Mouse (Mus musculus): ENCODE results near the gene Olfr91. TPM values are rescaled to one million over a fixed set of nuclear protein-coding genes. Genes with fewer than 3 reads are reported as not detected.
"Not testable (repeated sequence)": the region's sequence is repeated elsewhere in the genome, so short reads cannot be mapped to it uniquely, and the experiment has no call there.

Gene Olfr91
- not detected in 2 replicates for polyA plus RNA-seq (2015; fragmentation: Nextera tagmentation; extraction: Ambion mirVana)

DNA sequence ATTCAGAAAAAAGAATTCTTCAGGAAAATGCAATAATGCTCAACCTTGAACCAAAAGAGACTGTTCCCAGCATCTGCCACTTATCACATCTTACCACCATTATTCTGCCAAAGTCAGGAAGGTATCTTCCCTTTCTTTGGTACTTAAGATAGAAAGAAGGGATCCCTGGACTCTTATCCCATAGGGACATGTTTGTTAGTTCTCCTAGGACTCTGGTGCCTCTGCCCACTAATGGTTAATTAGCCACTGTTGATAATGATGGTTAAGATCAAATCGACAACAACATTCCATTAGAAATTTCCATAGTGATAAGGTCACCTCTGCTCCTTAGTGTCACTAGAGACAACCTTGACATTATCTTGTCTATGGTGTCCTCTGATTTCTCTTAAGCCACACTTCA lies at the start of gene Olfr91:
Olfr91 (minus strand) TSS at position 101 of the 400 bp plus-strand sequence.
- 93% methylated on average over 1 of the region's 1 CpGs for WGBS
- H3K4me3 ChIP-seq (replicated peaks): no peak within 1 kb of the TSS

DNA sequence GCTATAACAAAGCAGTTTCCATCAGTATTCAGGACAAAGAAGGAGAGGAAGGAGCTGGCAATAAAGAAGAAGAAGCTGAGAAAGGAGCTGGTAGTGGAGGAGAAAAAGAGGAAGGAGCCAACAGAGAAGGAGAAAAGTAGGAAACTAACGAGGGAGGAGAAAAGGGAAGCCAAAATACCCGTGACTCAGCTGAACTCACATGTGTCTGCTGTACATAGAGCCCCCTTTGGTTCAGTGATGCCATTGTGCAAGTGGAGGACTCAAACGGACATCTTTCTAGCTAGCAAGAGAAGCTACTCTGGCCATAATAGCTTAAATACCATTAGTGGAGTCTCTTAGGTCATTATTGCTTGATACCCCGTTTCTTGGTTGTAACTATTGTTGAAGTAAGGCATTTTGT lies 33.3 kb upstream of the Olfr91 start:
- H3K9ac ChIP-seq (replicated peaks); H3K27ac ChIP-seq; H3K36me3 ChIP-seq; ATAC-seq; H3K27me3 ChIP-seq; H3K4me1 ChIP-seq (replicated peaks); H3K9me3 ChIP-seq; H3K4me3 ChIP-seq (replicated peaks); H3K4me2 ChIP-seq (replicated peaks): not testable (repeated sequence)
- WGBS: 71% methylated on average over 4 of the region's 4 CpGs

More for the DNA sequence above, at the start of gene Olfr91:
- H3K4me1 ChIP-seq (replicated peaks): no peaks in the 10 kb centered on the region
- no peak within 1 kb of the TSS for H3K4me2 ChIP-seq (replicated peaks)
- no peaks in the 10 kb centered on the region for H3K27me3 ChIP-seq
- H3K9ac ChIP-seq (replicated peaks): no peak within 1 kb of the TSS
- H3K9me3 ChIP-seq: no peaks in the 10 kb centered on the region
- no peak within 1 kb of the TSS for H3K27ac ChIP-seq
- H3K36me3 ChIP-seq: no peaks in the 10 kb centered on the region
- ATAC-seq: no peak

GRCm38 (mm10) chr17:37119988-37120387 lies 21.9 kb upstream of the Olfr91 start, which contains the start of gene Olfr92:
Olfr92 (minus strand) TSS chr17:37120088.
- ATAC-seq: no peak
- 94% methylated on average over 2 of the region's 2 CpGs for WGBS
- Histone ChIP-seq H3K4me1 (replicated peaks) (no peaks in the 10 kb centered on the region), H3K27me3 (no peaks in the 10 kb centered on the region), H3K4me3 (replicated peaks) (no peak within 1 kb of the TSS), H3K4me2 (replicated peaks) (no peak within 1 kb of the TSS), H3K9ac (replicated peaks) (no peak within 1 kb of the TSS), H3K36me3 (no peaks in the 10 kb centered on the region), H3K9me3 (no peaks in the 10 kb centered on the region), H3K27ac (no peak within 1 kb of the TSS)

DNA sequence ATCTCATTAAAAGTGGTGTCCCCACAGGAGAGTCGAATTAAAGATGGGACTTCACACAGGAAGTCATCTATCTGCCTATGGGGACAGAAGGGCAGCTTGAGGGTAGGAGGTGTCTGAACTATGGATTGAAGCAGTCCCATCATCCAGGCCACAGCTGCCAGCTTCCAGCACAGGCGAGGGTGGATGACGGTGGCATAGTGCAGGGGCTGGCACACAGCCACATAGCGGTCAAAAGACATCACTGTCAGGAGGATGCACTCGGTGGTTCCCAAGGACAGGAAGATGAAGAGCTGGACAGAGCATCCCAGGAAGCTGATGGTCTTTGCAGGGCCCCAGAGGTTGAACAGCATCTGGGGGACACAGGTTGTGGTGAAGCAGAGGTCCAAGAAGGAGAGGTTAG lies 4.8 kb downstream of the Olfr91 start:
- no peaks in the 10 kb centered on the region for H3K36me3 ChIP-seq
- no peak overlapping the region for H3K9ac ChIP-seq (replicated peaks)
- H3K4me2 ChIP-seq (replicated peaks): no peak overlapping the region
- H3K9me3 ChIP-seq: no peaks in the 10 kb centered on the region
- no peak overlapping the region for H3K27ac ChIP-seq
- 77% methylated on average over 5 of the region's 5 CpGs for WGBS
- H3K4me3 ChIP-seq (replicated peaks): no peak overlapping the region
- no peaks in the 10 kb centered on the region for H3K4me1 ChIP-seq (replicated peaks)
- no peaks in the 10 kb centered on the region for H3K27me3 ChIP-seq
- ATAC-seq: no peak

DNA sequence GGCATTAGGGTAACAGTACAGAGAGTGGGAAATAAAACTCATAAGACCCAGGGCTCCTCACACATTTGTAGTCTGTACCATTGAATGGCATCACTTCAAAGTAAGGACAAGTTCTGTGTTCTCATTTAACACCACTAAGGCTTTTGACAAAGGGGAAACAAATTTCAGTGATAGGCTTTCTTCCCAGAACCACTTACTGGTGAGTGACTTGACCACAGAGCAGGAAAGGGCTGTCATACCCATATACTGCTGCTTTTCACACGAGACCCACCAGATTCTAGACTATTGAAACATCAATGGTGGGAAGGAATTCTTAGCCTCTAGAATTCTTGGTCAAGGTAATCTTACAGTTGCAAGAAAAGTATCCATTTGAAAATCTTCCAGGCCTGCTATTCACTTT lies 5.9 kb downstream of the Olfr91 start:
- H3K27me3 ChIP-seq: no peaks in the 10 kb centered on the region
- H3K4me1 ChIP-seq (replicated peaks): no peaks in the 10 kb centered on the region
- H3K36me3 ChIP-seq: no peaks in the 10 kb centered on the region
- 85% methylated on average over 1 of the region's 1 CpGs for WGBS
- H3K9ac ChIP-seq (replicated peaks): no peak overlapping the region
- H3K27ac ChIP-seq: no peak overlapping the region
- no peak overlapping the region for H3K4me2 ChIP-seq (replicated peaks)
- H3K4me3 ChIP-seq (replicated peaks): no peak overlapping the region
- no peak for ATAC-seq
- no peaks in the 10 kb centered on the region for H3K9me3 ChIP-seq

DNA sequence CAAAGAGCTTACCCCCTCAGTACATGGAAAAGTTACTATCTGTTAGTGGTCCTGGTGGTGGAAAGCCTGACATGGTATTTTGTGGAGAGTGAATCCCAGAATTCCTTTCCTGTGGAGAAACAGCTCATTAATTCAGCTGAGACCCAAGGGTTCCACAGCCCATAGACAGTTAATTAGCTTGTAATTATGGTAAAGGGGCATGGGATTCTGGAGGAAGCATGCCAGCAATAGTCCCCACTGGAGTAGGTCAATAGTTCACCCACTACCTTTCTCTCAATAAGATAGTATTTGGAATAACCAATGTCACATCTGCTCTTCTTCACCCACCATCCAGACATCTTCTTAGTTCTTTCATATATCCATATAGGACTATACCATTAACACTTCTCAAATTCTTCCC lies 9.7 kb downstream of the Olfr91 start, which contains the start of gene Olfr90:
Olfr90 (minus strand) TSS at position 101 of the 400 bp plus-strand sequence.
- no peak within 1 kb of the TSS for H3K4me3 ChIP-seq (replicated peaks)
- no peaks in the 10 kb centered on the region for H3K27me3 ChIP-seq
- H3K9ac ChIP-seq (replicated peaks): no peak within 1 kb of the TSS
- no peak within 1 kb of the TSS for H3K4me2 ChIP-seq (replicated peaks)
- no peak for ATAC-seq
- no peaks in the 10 kb centered on the region for H3K9me3 ChIP-seq
- no peak within 1 kb of the TSS for H3K27ac ChIP-seq
- H3K36me3 ChIP-seq: no peaks in the 10 kb centered on the region
- no peaks in the 10 kb centered on the region for H3K4me1 ChIP-seq (replicated peaks)

GRCm38 (mm10) chr17:37085545-37085944 lies 12.5 kb downstream of the Olfr91 start:
- H3K4me1 ChIP-seq (replicated peaks): no peaks in the 10 kb centered on the region
- 83% methylated on average over 10 of the region's 10 CpGs for WGBS
- 0 out of 2 replicates have a peak, but pooled peaks have one; percentile 22 for ATAC-seq
- no peak overlapping the region for H3K9ac ChIP-seq (replicated peaks)
- H3K27ac ChIP-seq: no peak overlapping the region
- H3K4me3 ChIP-seq (replicated peaks): no peak overlapping the region
- no peaks in the 10 kb centered on the region for H3K27me3 ChIP-seq
- no peaks in the 10 kb centered on the region for H3K9me3 ChIP-seq
- H3K36me3 ChIP-seq: no peaks in the 10 kb centered on the region
- H3K4me2 ChIP-seq (replicated peaks): no peak overlapping the region

DNA sequence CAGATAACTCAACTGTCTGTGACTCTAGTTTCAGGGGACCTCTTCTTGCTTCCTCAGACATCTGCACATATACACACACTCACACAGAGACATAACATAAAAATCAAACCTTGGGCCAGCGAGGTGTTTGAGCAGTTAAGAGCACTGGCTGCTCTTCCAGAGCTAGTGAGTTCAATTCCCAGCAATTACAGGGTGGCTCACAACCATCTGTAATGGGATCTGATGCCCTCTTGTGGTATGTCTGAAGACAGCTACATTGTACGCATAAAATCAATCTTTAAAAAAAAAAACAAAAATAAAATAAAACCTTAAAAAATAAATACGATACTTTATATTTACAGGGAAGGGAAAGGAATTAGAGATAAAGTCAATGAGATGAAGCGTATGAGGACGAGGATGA lies 13.4 kb downstream of the Olfr91 start:
- no peaks in the 10 kb centered on the region for H3K27me3 ChIP-seq
- no peaks in the 10 kb centered on the region for H3K9me3 ChIP-seq
- no peaks in the 10 kb centered on the region for H3K36me3 ChIP-seq
- peaks cover 9% of the 10 kb centered on the region for H3K4me1 ChIP-seq (replicated peaks)
- no peak overlapping the region for H3K4me3 ChIP-seq (replicated peaks)
- 66% methylated on average over 5 of the region's 5 CpGs for WGBS
- no peak overlapping the region for H3K4me2 ChIP-seq (replicated peaks)
- no peak overlapping the region for H3K9ac ChIP-seq (replicated peaks)
- no peak overlapping the region for H3K27ac ChIP-seq
- ATAC-seq: no peak

- peaks cover 22% of the 10 kb centered on the region for H3K4me1 ChIP-seq (replicated peaks)
- WGBS: 5% methylated on average over 7 of the region's 8 CpGs
- ATAC-seq: peak; percentile 51
- no peak overlapping the region for H3K9ac ChIP-seq (replicated peaks)
- H3K36me3 ChIP-seq: no peaks in the 10 kb centered on the region
- H3K27ac ChIP-seq: no peak overlapping the region
- H3K4me3 ChIP-seq (replicated peaks): no peak overlapping the region
- no peak overlapping the region for H3K4me2 ChIP-seq (replicated peaks)
- H3K27me3 ChIP-seq: no peaks in the 10 kb centered on the region
- no peaks in the 10 kb centered on the region for H3K9me3 ChIP-seq
Observed at GRCm38 (mm10) chr17:37083327-37083726, 14.8 kb downstream of the Olfr91 start.

DNA sequence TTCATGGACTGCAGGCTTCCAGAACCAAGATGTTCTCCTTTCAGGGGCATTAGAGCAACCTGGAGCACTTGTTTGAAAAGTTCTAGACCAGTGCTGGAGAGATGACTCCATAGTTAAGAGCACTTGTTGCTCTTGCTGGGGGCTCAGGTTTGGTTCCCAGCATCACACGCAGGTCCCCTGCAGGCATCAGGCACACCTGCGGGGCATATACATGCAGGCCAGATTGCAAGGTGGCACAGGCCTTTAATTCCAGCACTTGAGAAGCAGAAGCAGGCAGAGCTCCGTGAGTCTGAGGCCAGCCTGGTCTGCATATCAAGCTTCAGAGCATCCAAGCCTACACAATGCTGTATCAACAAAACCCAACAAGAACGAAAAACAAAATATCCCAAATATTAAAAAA lies 16.4 kb downstream of the Olfr91 start:
- Histone ChIP-seq H3K9me3 (no peaks in the 10 kb centered on the region), H3K36me3 (peaks cover 3% of the 10 kb centered on the region), H3K4me2 (replicated peaks) (no peak overlapping the region), H3K4me1 (replicated peaks) (peaks cover 25% of the 10 kb centered on the region), H3K9ac (replicated peaks) (no peak overlapping the region), H3K27ac (no peak overlapping the region), H3K27me3 (no peaks in the 10 kb centered on the region), H3K4me3 (replicated peaks) (no peak overlapping the region)
- no peak for ATAC-seq
- 93% methylated on average over 4 of the region's 4 CpGs for WGBS

GRCm38 (mm10) chr17:37080119-37080518 lies 18.0 kb downstream of the Olfr91 start:
- Histone ChIP-seq H3K27me3 (0 out of 2 replicates have a peak, but pooled peaks cover 4% of the 10 kb centered on the region), H3K9me3 (no peaks in the 10 kb centered on the region), H3K27ac (no peak overlapping the region), H3K9ac (replicated peaks) (no peak overlapping the region), H3K4me3 (replicated peaks) (no peak overlapping the region), H3K36me3 (peaks cover 19% of the 10 kb centered on the region), H3K4me2 (replicated peaks) (no peak overlapping the region), H3K4me1 (replicated peaks) (peaks cover 25% of the 10 kb centered on the region)
- no peak for ATAC-seq
- WGBS: 25% methylated on average over 5 of the region's 5 CpGs

- Histone ChIP-seq H3K4me3 (replicated peaks) (no peak overlapping the region), H3K9me3 (no peaks in the 10 kb centered on the region), H3K4me1 (replicated peaks) (peaks cover 25% of the 10 kb centered on the region), H3K4me2 (replicated peaks) (peak overlapping the region; percentile 33), H3K27ac (peak overlapping the region; percentile 49; the same call in 1 of the 2 replicates), H3K36me3 (peaks cover 30% of the 10 kb centered on the region), H3K27me3 (0 out of 2 replicates have a peak, but pooled peaks cover 4% of the 10 kb centered on the region), H3K9ac (replicated peaks) (peak overlapping the region; percentile 16; the same call in 1 of the 2 replicates)
- WGBS: 4% methylated on average over 2 of the region's 2 CpGs
- ATAC-seq: peak; percentile 59
Observed at GRCm38 (mm10) chr17:37078990-37079389, 19.1 kb downstream of the Olfr91 start.

- ATAC-seq: no peak
- H3K4me2 ChIP-seq (replicated peaks): no peak overlapping the region
- H3K4me1 ChIP-seq (replicated peaks): peaks cover 25% of the 10 kb centered on the region
- H3K4me3 ChIP-seq (replicated peaks): no peak overlapping the region
- 20% methylated on average over 1 of the region's 1 CpGs for WGBS
- peaks cover 37% of the 10 kb centered on the region for H3K36me3 ChIP-seq
- 0 out of 2 replicates have a peak, but pooled peaks cover 4% of the 10 kb centered on the region for H3K27me3 ChIP-seq
- H3K9me3 ChIP-seq: no peaks in the 10 kb centered on the region
- no peak overlapping the region for H3K27ac ChIP-seq
- no peak overlapping the region for H3K9ac ChIP-seq (replicated peaks)
Observed at GRCm38 (mm10) chr17:37078193-37078592, 19.9 kb downstream of the Olfr91 start.
